Mouse (Mus musculus) hindbrain, postnatal 0 days (tissue): Measurements from ENCODE around the gene Qrich2. TPM values are rescaled to one million over a fixed set of nuclear protein-coding genes. Genes with fewer than 3 reads are reported as not detected.

Experiments used
- ATAC-seq: fragments of 200-750 bp; cut with Nextera tagmentation; 2 replicates; pipeline ENCODE4 v1.8.0; 2017; ENCODE audit warnings: mild to moderate bottlenecking, moderate TSS enrichment, moderate library complexity
- DNase-seq: peaks from one replicate; pipeline ENCODE4 v3.0.0-alpha.2; 2015; ENCODE audit warnings: low spot score
- H3K27ac ChIP-seq: fragments of 300-500 bp; sonication (generic); 2 replicates; pipeline ENCODE4 v1.5.1; 2014; ENCODE audit warnings: mild to moderate bottlenecking
- H3K27me3 ChIP-seq: fragments of 300-500 bp; sonication (generic); 2 replicates; pipeline ENCODE4 v1.6.1; 2014; ENCODE audit warnings: low read length, mixed read lengths; ENCODE audit not compliant: insufficient read depth
- H3K36me3 ChIP-seq: fragments of 300-500 bp; sonication (generic); 2 replicates; pipeline ENCODE4 v1.6.1; 2014; ENCODE audit warnings: low read length, mixed read lengths; ENCODE audit not compliant: insufficient read depth
- H3K4me1 ChIP-seq: fragments of 300-500 bp; sonication (generic); 2 replicates; pipeline ENCODE4 v1.6.1; 2014; ENCODE audit warnings: antibody characterized with exemption, low read length, mixed read lengths; ENCODE audit not compliant: insufficient read depth
- H3K4me2 ChIP-seq: fragments of 300-500 bp; sonication (generic); 2 replicates; pipeline ENCODE4 v1.6.1; 2014; ENCODE audit warnings: low read depth, mild to moderate bottlenecking, low read length, moderate library complexity, mixed read lengths
- H3K4me3 ChIP-seq: fragments of 300-500 bp; sonication (generic); 2 replicates; pipeline ENCODE4 v1.5.1; 2014; ENCODE audit warnings: low read length
- H3K9ac ChIP-seq: fragments of 300-500 bp; sonication (generic); replicated peaks from 2 replicates; pipeline ENCODE4 v1.6.1; 2014; ENCODE audit warnings: mild to moderate bottlenecking, low read length, moderate library complexity, mixed read lengths
- H3K9me3 ChIP-seq: fragments of 300-500 bp; sonication (generic); 2 replicates; pipeline ENCODE4 v1.6.1; 2016; ENCODE audit warnings: low read length, mixed read lengths
- CTCF ChIP-seq: IDR thresholded peaks from 2 replicates; pipeline ENCODE4 v1.5.1; 2016; ENCODE audit warnings: antibody characterized with exemption, control low read depth, low read depth
- WGBS: fragments of 180-500 bp; shearing (Covaris S2); extraction: QIAGEN DNeasy Blood & Tissue Kit; methylation state at CpG from one replicate; pipeline ENCODE4 v1.1.7; 2014; 5-methylcytosine and 5-hydroxymethylcytosine counted together
- polyA plus RNA-seq: library from polyadenylated mRNA; unstranded; fragments of >200 nt; fragmentation: Nextera tagmentation; extraction: Ambion mirVana; gene quantifications from 2 replicates; pipeline ENCODE4 v1.2.1, GENCODE M21; 2015
- total RNA-seq: library from RNA; depleted of rRNA; stranded (reverse); fragments of >200 nt; gene quantifications from 2 replicates; pipeline ENCODE4 v1.2.3, GENCODE M21; 2014

The Qrich2 gene
- total and polyA plus RNA-seq, 2 experiments from 2014 or later = 0.31 TPM; not detected in 1

- Histone ChIP-seq H3K4me1 (peaks cover 5% of the 10 kb centered on the region; the same call in 1 of the 2 replicates), H3K4me3 (no peak overlapping the region), H3K9me3 (no peaks in the 10 kb centered on the region), H3K4me2 (peak overlapping the region; percentile 24), H3K9ac (no peak overlapping the region), H3K36me3 (no peaks in the 10 kb centered on the region), H3K27me3 (peaks cover 9% of the 10 kb centered on the region; the same call in 1 of the 2 replicates), H3K27ac (no peak overlapping the region)
- no peak for DNase-seq
- TF ChIP-seq CTCF = no peak
- WGBS = 15% methylated on average over 19 of the region's 19 CpGs
- ATAC-seq = peak; percentile 9; the same call in 1 of the 2 replicates
These were observed 19.6 kb downstream of the Qrich2 start for GRCm38 (mm10) chr11:116446308-116446887.

GRCm38 (mm10) chr11:116445596-116446307 lies 20.3 kb downstream of the Qrich2 start:
- TF ChIP-seq CTCF = peak; percentile 98
- WGBS = 27% methylated on average over 16 of the region's 16 CpGs
- Histone ChIP-seq H3K4me2 (no peak overlapping the region), H3K9me3 (no peaks in the 10 kb centered on the region), H3K4me3 (no peak overlapping the region), H3K27me3 (peaks cover 9% of the 10 kb centered on the region; the same call in 1 of the 2 replicates), H3K27ac (no peak overlapping the region), H3K9ac (no peak overlapping the region), H3K36me3 (no peaks in the 10 kb centered on the region), H3K4me1 (peaks cover 5% of the 10 kb centered on the region; the same call in 1 of the 2 replicates)
- DNase-seq (peak; percentile 94), ATAC-seq (peak; percentile 48; the same call in 1 of the 2 replicates)

- H3K27me3 ChIP-seq = peaks cover 9% of the 10 kb centered on the region; the same call in 1 of the 2 replicates
- H3K4me1 ChIP-seq = peaks cover 5% of the 10 kb centered on the region; the same call in 1 of the 2 replicates
- no peak overlapping the region for H3K4me2 ChIP-seq
- 82% methylated on average over 6 of the region's 6 CpGs for WGBS
- DNase-seq (no peak), ATAC-seq (no peak)
- H3K36me3 ChIP-seq = peaks cover 3% of the 10 kb centered on the region; the same call in 1 of the 2 replicates
- no peaks in the 10 kb centered on the region for H3K9me3 ChIP-seq
- TF ChIP-seq CTCF = no peak
- no peak overlapping the region for H3K9ac ChIP-seq
- no peak overlapping the region for H3K4me3 ChIP-seq
- H3K27ac ChIP-seq = no peak overlapping the region
These were observed 22.1 kb downstream of the Qrich2 start for GRCm38 (mm10) chr11:116443935-116444334.

GRCm38 (mm10) chr11:116443311-116443710 lies 22.7 kb downstream of the Qrich2 start:
- Histone ChIP-seq H3K9ac (no peak overlapping the region), H3K9me3 (no peaks in the 10 kb centered on the region), H3K4me1 (peaks cover 5% of the 10 kb centered on the region; the same call in 1 of the 2 replicates), H3K4me3 (no peak overlapping the region), H3K27ac (no peak overlapping the region), H3K27me3 (peaks cover 9% of the 10 kb centered on the region; the same call in 1 of the 2 replicates), H3K36me3 (peaks cover 3% of the 10 kb centered on the region; the same call in 1 of the 2 replicates), H3K4me2 (no peak overlapping the region)
- DNase-seq = no peak
- no peak for ATAC-seq
- no peak for TF ChIP-seq CTCF
- WGBS = 84% methylated on average over 6 of the region's 6 CpGs

GRCm38 (mm10) chr11:116442867-116443177 lies 23.2 kb downstream of the Qrich2 start:
- no peaks in the 10 kb centered on the region for H3K9me3 ChIP-seq
- no peak for DNase-seq
- no peak overlapping the region for H3K4me2 ChIP-seq
- H3K4me1 ChIP-seq = peaks cover 5% of the 10 kb centered on the region; the same call in 1 of the 2 replicates
- H3K27ac ChIP-seq = no peak overlapping the region
- ATAC-seq = no peak
- no peak overlapping the region for H3K9ac ChIP-seq
- TF ChIP-seq CTCF = no peak
- H3K27me3 ChIP-seq = peaks cover 9% of the 10 kb centered on the region; the same call in 1 of the 2 replicates
- peaks cover 3% of the 10 kb centered on the region; the same call in 1 of the 2 replicates for H3K36me3 ChIP-seq
- no peak overlapping the region for H3K4me3 ChIP-seq
- 82% methylated on average over 6 of the region's 6 CpGs for WGBS

GRCm38 (mm10) chr11:116442129-116442866 lies 23.7 kb downstream of the Qrich2 start:
- TF ChIP-seq CTCF = no peak
- Histone ChIP-seq H3K9ac (no peak overlapping the region), H3K9me3 (no peaks in the 10 kb centered on the region), H3K36me3 (peaks cover 8% of the 10 kb centered on the region; the same call in 1 of the 2 replicates), H3K27me3 (peaks cover 9% of the 10 kb centered on the region; the same call in 1 of the 2 replicates), H3K4me2 (no peak overlapping the region), H3K4me3 (no peak overlapping the region), H3K27ac (no peak overlapping the region), H3K4me1 (peaks cover 5% of the 10 kb centered on the region; the same call in 1 of the 2 replicates)
- 78% methylated on average over 15 of the region's 15 CpGs for WGBS
- no peak for ATAC-seq
- DNase-seq = no peak
